Mouse (Mus musculus): Measurements from ENCODE around the gene Dnph1. TPM values are rescaled to one million over a fixed set of nuclear protein-coding genes. Genes with fewer than 3 reads are reported as not detected.

Dnph1 gene
- polyA plus RNA-seq, 1 experiment from 2014 or later, result 63.6 TPM

- H3K27ac ChIP-seq (ENCODE audit: low read depth, low read length), result no peak overlapping the region
- no peak overlapping the region for H3K9ac ChIP-seq (ENCODE audit: low read depth, low read length)
- H3K4me2 ChIP-seq, result no peak overlapping the region
- ATAC-seq (replicated peaks; ENCODE audit: low FRiP score) (no peak), DNase-seq (ENCODE audit: low spot score) (no peak)
- H3K4me3 ChIP-seq (ENCODE audit: low read depth, low read length), result no peak overlapping the region
- WGBS, result 84% methylated on average over 12 of the region's 12 CpGs
- peaks cover 4% of the 10 kb centered on the region for H3K36me3 ChIP-seq (ENCODE audit: control insufficient read depth, insufficient read depth, low read length)
- H3K9me3 ChIP-seq (ENCODE audit: control insufficient read depth, low read length), result no peaks in the 10 kb centered on the region
- peaks cover 50% of the 10 kb centered on the region for H3K27me3 ChIP-seq (replicated peaks; ENCODE audit: control insufficient read depth, insufficient read depth, low read length)
- H3K4me1 ChIP-seq (replicated peaks; ENCODE audit: control insufficient read depth, insufficient read depth, low read length), result peaks cover 20% of the 10 kb centered on the region
Observed at GRCm38 (mm10) chr17:46543661-46544060, 47.1 kb downstream of the Dnph1 start.

GRCm38 (mm10) chr17:46545813-46546564 lies 49.5 kb downstream of the Dnph1 start, which contains the start of gene Cul9:
Gene Cul9 (minus strand): TSS chr17:46546388.
- Histone ChIP-seq H3K4me3 (ENCODE audit: low read depth, low read length) (peak within 1 kb of the TSS; percentile 49), H3K9me3 (ENCODE audit: control insufficient read depth, low read length) (no peaks in the 10 kb centered on the region), H3K27me3 (replicated peaks; ENCODE audit: control insufficient read depth, insufficient read depth, low read length) (peaks cover 36% of the 10 kb centered on the region), H3K36me3 (ENCODE audit: control insufficient read depth, insufficient read depth, low read length) (peaks cover 20% of the 10 kb centered on the region), H3K27ac (ENCODE audit: low read depth, low read length) (no peak within 1 kb of the TSS), H3K4me1 (replicated peaks; ENCODE audit: control insufficient read depth, insufficient read depth, low read length) (peaks cover 20% of the 10 kb centered on the region), H3K4me2 (peak within 1 kb of the TSS; percentile 75), H3K9ac (ENCODE audit: low read depth, low read length) (peak within 1 kb of the TSS; percentile 44)
- DNase-seq (ENCODE audit: low spot score) (peak; percentile 53), ATAC-seq (replicated peaks; ENCODE audit: low FRiP score) (no peak)
- 5% methylated on average over 48 of the region's 49 CpGs for WGBS

DNA sequence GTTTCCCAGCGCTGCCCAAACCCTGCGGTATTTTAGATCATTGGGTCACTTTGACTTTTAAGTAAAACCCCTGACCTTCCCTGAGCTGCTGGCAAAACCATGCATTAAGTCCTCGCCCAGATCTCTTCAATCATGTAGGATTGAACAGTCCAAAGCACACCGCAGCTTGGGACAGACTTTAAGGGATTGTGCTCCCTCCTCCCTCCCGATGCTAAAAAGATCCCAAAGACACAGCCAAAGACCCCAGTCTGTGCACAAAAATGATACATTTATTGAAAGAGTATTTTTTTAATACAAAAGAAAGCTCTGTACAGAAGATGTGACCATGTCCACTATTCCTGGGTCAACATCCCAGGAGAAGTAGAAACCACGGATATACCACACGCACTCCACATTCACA lies 50.1 kb downstream of the Dnph1 start:
- H3K4me1 ChIP-seq (replicated peaks; ENCODE audit: control insufficient read depth, insufficient read depth, low read length), result peaks cover 20% of the 10 kb centered on the region
- H3K9me3 ChIP-seq (ENCODE audit: control insufficient read depth, low read length), result no peaks in the 10 kb centered on the region
- peak overlapping the region; percentile 49 for H3K4me3 ChIP-seq (ENCODE audit: low read depth, low read length)
- ATAC-seq (replicated peaks; ENCODE audit: low FRiP score), result no peak
- H3K4me2 ChIP-seq, result peak overlapping the region; percentile 75
- 23% methylated on average over 7 of the region's 7 CpGs for WGBS
- no peak overlapping the region for H3K27ac ChIP-seq (ENCODE audit: low read depth, low read length)
- no peak for DNase-seq (ENCODE audit: low spot score)
- H3K9ac ChIP-seq (ENCODE audit: low read depth, low read length), result peak overlapping the region; percentile 44; the same call in 1 of the 2 replicates
- H3K36me3 ChIP-seq (ENCODE audit: control insufficient read depth, insufficient read depth, low read length), result peaks cover 25% of the 10 kb centered on the region
- peaks cover 36% of the 10 kb centered on the region for H3K27me3 ChIP-seq (replicated peaks; ENCODE audit: control insufficient read depth, insufficient read depth, low read length)

DNA sequence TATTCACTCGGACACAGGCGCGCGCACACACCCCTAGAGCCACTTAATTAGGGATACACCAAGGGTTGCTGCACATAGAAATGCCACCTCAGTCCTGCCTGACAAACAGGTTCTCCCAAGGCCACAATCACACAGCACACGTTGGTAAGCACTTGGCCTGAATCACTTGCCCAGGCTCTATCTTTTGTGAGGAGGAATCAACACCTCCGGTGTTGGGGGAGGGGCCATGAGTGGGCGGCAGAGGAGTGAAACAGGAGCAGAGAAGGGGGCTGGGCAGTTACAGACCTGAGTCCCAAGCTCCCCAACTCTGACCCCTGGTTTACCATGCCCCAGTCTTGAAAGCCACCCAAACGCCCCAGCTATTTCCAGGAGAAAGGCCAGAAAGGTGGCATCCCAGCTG lies 50.5 kb downstream of the Dnph1 start:
- no peak overlapping the region for H3K9ac ChIP-seq (ENCODE audit: low read depth, low read length)
- no peak overlapping the region for H3K27ac ChIP-seq (ENCODE audit: low read depth, low read length)
- no peak overlapping the region for H3K4me3 ChIP-seq (ENCODE audit: low read depth, low read length)
- peaks cover 27% of the 10 kb centered on the region for H3K36me3 ChIP-seq (ENCODE audit: control insufficient read depth, insufficient read depth, low read length)
- DNase-seq (ENCODE audit: low spot score), result no peak
- WGBS, result 23% methylated on average over 8 of the region's 8 CpGs
- H3K27me3 ChIP-seq (replicated peaks; ENCODE audit: control insufficient read depth, insufficient read depth, low read length), result peaks cover 36% of the 10 kb centered on the region
- H3K9me3 ChIP-seq (ENCODE audit: control insufficient read depth, low read length), result no peaks in the 10 kb centered on the region
- H3K4me2 ChIP-seq, result no peak overlapping the region; the same call in 1 of the 2 replicates
- no peak for ATAC-seq (replicated peaks; ENCODE audit: low FRiP score)
- peaks cover 20% of the 10 kb centered on the region for H3K4me1 ChIP-seq (replicated peaks; ENCODE audit: control insufficient read depth, insufficient read depth, low read length)

- Histone ChIP-seq H3K4me1 (replicated peaks; ENCODE audit: control insufficient read depth, insufficient read depth, low read length) (peaks cover 25% of the 10 kb centered on the region), H3K27ac (ENCODE audit: low read depth, low read length) (no peak overlapping the region), H3K9ac (ENCODE audit: low read depth, low read length) (no peak overlapping the region), H3K9me3 (ENCODE audit: control insufficient read depth, low read length) (no peaks in the 10 kb centered on the region), H3K27me3 (replicated peaks; ENCODE audit: control insufficient read depth, insufficient read depth, low read length) (peaks cover 36% of the 10 kb centered on the region), H3K4me2 (no peak overlapping the region), H3K36me3 (ENCODE audit: control insufficient read depth, insufficient read depth, low read length) (peaks cover 27% of the 10 kb centered on the region), H3K4me3 (ENCODE audit: low read depth, low read length) (no peak overlapping the region)
- DNase-seq (ENCODE audit: low spot score), result no peak
- no peak for ATAC-seq (replicated peaks; ENCODE audit: low FRiP score)
- 25% methylated on average over 3 of the region's 3 CpGs for WGBS
Observed at GRCm38 (mm10) chr17:46547923-46548322, 51.4 kb downstream of the Dnph1 start.

DNA sequence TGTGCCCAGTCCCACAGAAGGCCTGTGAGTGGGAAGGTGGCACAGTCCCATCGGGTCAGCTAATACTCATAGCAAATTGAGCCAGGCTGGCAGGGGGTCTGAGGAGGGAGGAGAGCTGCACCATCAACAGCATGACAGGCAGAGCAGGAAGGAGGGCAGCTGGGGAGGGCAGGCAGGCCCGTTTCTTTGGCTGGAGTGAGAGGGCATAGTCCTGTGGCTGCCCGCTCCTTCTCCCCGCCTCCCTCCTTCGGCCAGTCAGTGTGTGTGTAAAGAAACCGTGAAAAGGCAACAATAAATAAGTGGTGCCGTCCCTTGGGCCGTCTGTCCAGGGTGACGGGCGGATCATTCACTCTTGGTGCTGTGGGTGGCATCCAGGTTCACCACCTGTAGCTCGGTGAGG lies 52.2 kb downstream of the Dnph1 start:
- DNase-seq (ENCODE audit: low spot score), result no peak
- Histone ChIP-seq H3K9me3 (ENCODE audit: control insufficient read depth, low read length) (no peaks in the 10 kb centered on the region), H3K4me2 (no peak overlapping the region), H3K9ac (ENCODE audit: low read depth, low read length) (no peak overlapping the region), H3K4me3 (ENCODE audit: low read depth, low read length) (no peak overlapping the region), H3K4me1 (replicated peaks; ENCODE audit: control insufficient read depth, insufficient read depth, low read length) (peaks cover 33% of the 10 kb centered on the region), H3K36me3 (ENCODE audit: control insufficient read depth, insufficient read depth, low read length) (peaks cover 27% of the 10 kb centered on the region), H3K27ac (ENCODE audit: low read depth, low read length) (no peak overlapping the region), H3K27me3 (replicated peaks; ENCODE audit: control insufficient read depth, insufficient read depth, low read length) (peaks cover 32% of the 10 kb centered on the region)
- no peak for ATAC-seq (replicated peaks; ENCODE audit: low FRiP score)
- 75% methylated on average over 11 of the region's 11 CpGs for WGBS

DNA sequence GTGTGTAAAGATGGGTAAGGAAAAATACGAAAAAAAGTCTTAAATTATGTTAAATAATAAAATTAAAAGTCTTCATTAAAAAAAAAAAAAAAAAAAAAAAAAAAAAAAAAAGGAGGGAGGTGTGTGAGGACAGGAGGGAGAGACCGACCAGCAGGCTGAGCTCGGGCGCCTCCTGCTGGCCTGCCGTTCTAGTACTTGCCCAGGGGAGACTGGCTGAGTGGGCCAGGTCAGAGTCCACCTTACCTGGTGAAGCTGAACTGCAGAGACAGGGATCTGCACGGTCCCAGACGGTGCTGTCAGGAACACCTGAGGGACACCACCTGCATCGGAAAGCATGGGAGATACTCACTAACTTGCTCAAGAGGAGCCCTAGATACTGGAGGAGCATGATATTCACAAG lies 52.7 kb downstream of the Dnph1 start:
- peaks cover 37% of the 10 kb centered on the region for H3K4me1 ChIP-seq (replicated peaks; ENCODE audit: control insufficient read depth, insufficient read depth, low read length)

More for the DNA sequence above, 52.7 kb downstream of the Dnph1 start:
- H3K9me3 ChIP-seq (ENCODE audit: control insufficient read depth, low read length), result no peaks in the 10 kb centered on the region
- H3K4me3 ChIP-seq (ENCODE audit: low read depth, low read length), result no peak overlapping the region
- H3K27ac ChIP-seq (ENCODE audit: low read depth, low read length), result no peak overlapping the region
- H3K36me3 ChIP-seq (ENCODE audit: control insufficient read depth, insufficient read depth, low read length), result peaks cover 27% of the 10 kb centered on the region
- H3K4me2 ChIP-seq, result no peak overlapping the region
- peaks cover 32% of the 10 kb centered on the region for H3K27me3 ChIP-seq (replicated peaks; ENCODE audit: control insufficient read depth, insufficient read depth, low read length)
- 44% methylated on average over 8 of the region's 8 CpGs for WGBS
- DNase-seq (ENCODE audit: low spot score) (no peak), ATAC-seq (replicated peaks; ENCODE audit: low FRiP score) (0 out of 2 replicates have a peak, but pooled peaks have one; percentile 38)
- no peak overlapping the region for H3K9ac ChIP-seq (ENCODE audit: low read depth, low read length)

All from liver, embryonic 11.5 days (tissue).